Mouse (Mus musculus) adrenal gland, postnatal 36 days (tissue): ENCODE measurements at regions not wholly inside any gene's neighbourhood (a gene's known extent, or its start where the extent isn't known, plus 50 kb on each side); places are given as distances from the start of the nearest gene placed in this dataset.

ENCODE experiments used
- DNase-seq, 2 experiments: peaks; one replicate each; pipeline ENCODE4 v3.0.0; 2021; ENCODE audit warnings: mixed read lengths in 1 of 2

GRCm38 (mm10) chr12:101268092-101268491, 136.4 kb upstream of the Catsperb start:
- no peak for DNase-seq

GRCm38 (mm10) chr12:101284195-101284594, 120.3 kb upstream of the Catsperb start:
- peak; percentile 0 to 13 for DNase-seq

- no peak for DNase-seq
Observed at GRCm38 (mm10) chr12:101301872-101302271, 102.6 kb upstream of the Catsperb start.
